In genomic region chr10:81545161-81545747, GRCm38 (mm10) we compare ENCODE assay signal across 8 mouse cellular contexts. TPM values are rescaled to one million over a fixed set of nuclear protein-coding genes. Genes with fewer than 3 reads are reported as not detected.
A peak's percentile ranks its signal among the peaks of the same experiment; 100 is the strongest.
DNase-seq lines count a peak whose midpoint lies in the region; ATAC-seq and TF ChIP-seq lines count a peak whose summit lies in the region.

TSS of gene Gna11 (minus strand) at chr10:81545190.

- peak within 1 kb of the TSS; percentile 93 for H3K4me3 ChIP-seq in G1E (ENCODE audit: low read depth, low read length)
- H3K4me3 ChIP-seq in forebrain, embryonic 16.5 days (replicated peaks; ENCODE audit: low read length) = peak within 1 kb of the TSS; percentile 93
- peak within 1 kb of the TSS; percentile 67 for H3K4me3 ChIP-seq in layer of hippocampus, adult 2 months
- H3K4me3 ChIP-seq in lung, embryonic 14.5 days (ENCODE audit: low read depth, low read length) = peak within 1 kb of the TSS; percentile 94
- H3K4me3 ChIP-seq in olfactory bulb, adult 2 months (ENCODE audit: insufficient read depth, low read depth, low read length) = peak within 1 kb of the TSS; percentile 84
- H3K4me3 ChIP-seq in thymus, adult 2 months (ENCODE audit: control insufficient read depth, insufficient read depth, low read length) = peak within 1 kb of the TSS; percentile 84

- DNase-seq in G1E (ENCODE audit: low spot score) = peak; percentile 94
- peak; percentile 99 to 100 for DNase-seq in cerebellum, adult 18-20 months
- DNase-seq in heart, postnatal 36 days = peak; percentile 100
- DNase-seq in layer of hippocampus, adult 2 months (ENCODE audit: low spot score in 2 of 2) = peak; percentile 99 to 100
- peak; percentile 100 for DNase-seq in lung, embryonic 14.5 days
- DNase-seq in thymus, adult 2 months = peak; percentile 100

- intact Hi-C loops in heart, postnatal 36 days (cut with DNase I) = loop anchor here (10.0 kb wide), 1 partner anchor 160 kb away; the partner anchor contains the start of genes Dohh, Gm48551 and Gm48552

- WGBS in forebrain, embryonic 16.5 days = under 1% methylated on average over 49 of the region's 59 CpGs
- WGBS in lung, embryonic 14.5 days = 1% methylated on average over 54 of the region's 59 CpGs
- WGBS in olfactory bulb, adult 2 months = 1% methylated on average over 59 of the region's 59 CpGs
- WGBS in thymus, adult 2 months = 2% methylated on average over 59 of the region's 59 CpGs

- H3K27me3 ChIP-seq in G1E (ENCODE audit: insufficient read depth, low read length) = no peaks in the 10 kb centered on the region
- no peaks in the 10 kb centered on the region for H3K27me3 ChIP-seq in forebrain, embryonic 16.5 days (replicated peaks; ENCODE audit: control insufficient read depth, insufficient read depth, low read length)
- no peaks in the 10 kb centered on the region for H3K27me3 ChIP-seq in lung, embryonic 14.5 days (ENCODE audit: insufficient read depth, low read length)
- no peaks in the 10 kb centered on the region for H3K27me3 ChIP-seq in thymus, adult 2 months (ENCODE audit: control insufficient read depth, insufficient read depth, low read length)

- peak within 1 kb of the TSS; percentile 99 for H3K4me2 ChIP-seq in forebrain, embryonic 16.5 days (ENCODE audit: low read length)
- peak within 1 kb of the TSS; percentile 97 for H3K4me2 ChIP-seq in lung, embryonic 14.5 days

- ATAC-seq in G1E (ENCODE audit: extremely low read depth, insufficient number of reproducible peaks, low FRiP score, poor library complexity, severe bottlenecking) = peak; percentile 87
- ATAC-seq in forebrain, embryonic 16.5 days = peak; percentile 98
- peak; percentile 97 for ATAC-seq in lung, embryonic 14.5 days (ENCODE audit: insufficient read depth)

- H3K27ac ChIP-seq in forebrain, embryonic 16.5 days (ENCODE audit: low read length) = peak within 1 kb of the TSS; percentile 96
- H3K27ac ChIP-seq in layer of hippocampus, adult 2 months = peak within 1 kb of the TSS; percentile 98
- peak within 1 kb of the TSS; percentile 89 for H3K27ac ChIP-seq in lung, embryonic 14.5 days (ENCODE audit: low read depth)
- peak within 1 kb of the TSS; percentile 91 for H3K27ac ChIP-seq in olfactory bulb, adult 2 months (ENCODE audit: insufficient read depth, low read depth, low read length)
- H3K27ac ChIP-seq in thymus, adult 2 months (ENCODE audit: control insufficient read depth, insufficient read depth, low read length) = no peak within 1 kb of the TSS

- H3K9me3 ChIP-seq in G1E (replicated peaks) = no peaks in the 10 kb centered on the region
- H3K9me3 ChIP-seq in forebrain, embryonic 16.5 days (ENCODE audit: control insufficient read depth, low read length) = no peaks in the 10 kb centered on the region
- no peaks in the 10 kb centered on the region for H3K9me3 ChIP-seq in lung, embryonic 14.5 days (ENCODE audit: low read depth, low read length)

- H3K36me3 ChIP-seq in G1E (replicated peaks) = peaks cover 35% of the 10 kb centered on the region
- no peaks in the 10 kb centered on the region for H3K36me3 ChIP-seq in forebrain, embryonic 16.5 days (ENCODE audit: control insufficient read depth, insufficient read depth)
- H3K36me3 ChIP-seq in lung, embryonic 14.5 days (ENCODE audit: insufficient read depth) = peaks cover 7% of the 10 kb centered on the region; the same call in 1 of the 2 replicates
- no peaks in the 10 kb centered on the region for H3K36me3 ChIP-seq in thymus, adult 2 months (ENCODE audit: control insufficient read depth, insufficient read depth, low read length)

- H3K4me1 ChIP-seq in G1E (ENCODE audit: insufficient read depth, low read depth, low read length) = peaks cover 73% of the 10 kb centered on the region
- peaks cover 24% of the 10 kb centered on the region for H3K4me1 ChIP-seq in forebrain, embryonic 16.5 days (replicated peaks; ENCODE audit: control insufficient read depth, insufficient read depth, low read length)
- 0 out of 2 replicates have a peak, but pooled peaks cover 8% of the 10 kb centered on the region for H3K4me1 ChIP-seq in lung, embryonic 14.5 days (ENCODE audit: insufficient read depth)
- peaks cover 35% of the 10 kb centered on the region for H3K4me1 ChIP-seq in olfactory bulb, adult 2 months (ENCODE audit: control insufficient read depth, insufficient read depth, low read length)
- peaks cover 25% of the 10 kb centered on the region for H3K4me1 ChIP-seq in thymus, adult 2 months (replicated peaks; ENCODE audit: control insufficient read depth, insufficient read depth, low read length)

- TF ChIP-seq CTCF in G1E (IDR thresholded peaks at IDR 0.05; ENCODE audit: low read depth, low read length) = no peak
- TF ChIP-seq CTCF in layer of hippocampus, adult 2 months (conservative IDR thresholded peaks at IDR 0.05) = peak; percentile 31; the same call in 1 of the 2 replicates
- TF ChIP-seq CTCF in lung, embryonic 14.5 days (IDR thresholded peaks at IDR 0.05; ENCODE audit: low read depth) = no peak
- no peak for TF ChIP-seq CTCF in olfactory bulb, adult 2 months (IDR thresholded peaks at IDR 0.05; ENCODE audit: insufficient read depth, low read depth, low read length)
- 0 out of 2 replicates have a peak, but pooled peaks have one; percentile 60 for TF ChIP-seq CTCF in thymus, adult 2 months (IDR thresholded peaks at IDR 0.05; ENCODE audit: borderline replicate concordance, control insufficient read depth, extremely low read depth, insufficient read depth, low read length, poor library complexity)

- peak; percentile 46 for TF ChIP-seq POLR2A in olfactory bulb, adult 2 months (IDR thresholded peaks at IDR 0.05; ENCODE audit: insufficient read depth, low read depth, low read length)
- TF ChIP-seq POLR2A in thymus, adult 2 months (IDR thresholded peaks at IDR 0.05; ENCODE audit: control insufficient read depth, extremely low read depth, insufficient read depth, low read length, poor library complexity) = peak; percentile 72

- H3K9ac ChIP-seq in forebrain, embryonic 16.5 days (replicated peaks; ENCODE audit: low read depth, low read length) = peak within 1 kb of the TSS; percentile 97
- H3K9ac ChIP-seq in lung, embryonic 14.5 days = peak within 1 kb of the TSS; percentile 94

RNA-seq across cellular contexts. Expression of gene Gna11, which starts in this region (rescaled TPM):
- total RNA-seq in G1E (2014; fragmentation: Nextera tagmentation) = 6.4 and 6.5 TPM in 2 replicates
- total RNA-seq in G1E (2017) = 8.4 and 9.7 TPM in 2 replicates
- 13.0 and 14.0 TPM in 2 replicates for polyA plus RNA-seq in G1E (2012)
- 106 and 112 TPM in 2 replicates for polyA plus RNA-seq in forebrain, embryonic 16.5 days (2015; fragmentation: Nextera tagmentation; extraction: Ambion mirVana)
- 10 to 100 TPM; 50.7 to 51.7 TPM for total RNA-seq in heart, postnatal 36 days (2021)
- 100 to 1,000 TPM; 118 to 123 TPM for total RNA-seq in layer of hippocampus, adult 2 months (2021)
- polyA plus RNA-seq in lung, embryonic 14.5 days (2014; fragmentation: Nextera tagmentation; extraction: Ambion mirVana) = 81.2 and 88.2 TPM in 2 replicates
- polyA plus RNA-seq in olfactory bulb, adult 2 months (2012; ENCODE audit: insufficient read depth, insufficient read length, low replicate concordance, missing spikeins) = not detected in 2 replicates
- polyA plus RNA-seq in thymus, adult 2 months (2012; rRNA removed) = 73.1 and 81.0 TPM in 2 replicates

Comparison
In these comparisons a context has a peak if more than half of its experiments do, and no peak if none do; other contexts are left out.
1. RNA of gene Gna11 (total RNA-seq): 118 to 123 TPM in layer of hippocampus, adult 2 months and 50.7 to 51.7 TPM in heart, postnatal 36 days; 6.4 to 9.7 TPM in G1E; every median in the first group is over 4 times any median in the second.
2. CTCF ChIP-seq: peak in layer of hippocampus, adult 2 months (single experiment) and thymus, adult 2 months (single experiment); none in G1E (single experiment), lung, embryonic 14.5 days (single experiment) and olfactory bulb, adult 2 months (single experiment).
3. Peak in every context shown above with its lines, with median percentiles within 50 percentile points of each other: ATAC-seq, DNase-seq and H3K4me3 ChIP-seq.